Mouse (Mus musculus) cerebellum, postnatal 25 days (tissue): ENCODE measurements around the gene Fgr.
A peak's percentile ranks its signal among the peaks of the same experiment; 100 is the strongest.
"Not testable (repeated sequence)": the region's sequence is repeated elsewhere in the genome, so short reads cannot be mapped to it uniquely, and the experiment has no call there.

ENCODE experiments used
- DNase-seq, 2 experiments: peaks; one replicate each; pipeline ENCODE4 v3.0.0; 2021; ENCODE audit warnings: mixed read lengths in 2 of 2

Gene Fgr

GRCm38 (mm10) chr4:132973814-132974398, at the start of gene Fgr:
Gene Fgr, plus strand, starts transcription at chr4:132974095.
- DNase-seq: no peak

DNA sequence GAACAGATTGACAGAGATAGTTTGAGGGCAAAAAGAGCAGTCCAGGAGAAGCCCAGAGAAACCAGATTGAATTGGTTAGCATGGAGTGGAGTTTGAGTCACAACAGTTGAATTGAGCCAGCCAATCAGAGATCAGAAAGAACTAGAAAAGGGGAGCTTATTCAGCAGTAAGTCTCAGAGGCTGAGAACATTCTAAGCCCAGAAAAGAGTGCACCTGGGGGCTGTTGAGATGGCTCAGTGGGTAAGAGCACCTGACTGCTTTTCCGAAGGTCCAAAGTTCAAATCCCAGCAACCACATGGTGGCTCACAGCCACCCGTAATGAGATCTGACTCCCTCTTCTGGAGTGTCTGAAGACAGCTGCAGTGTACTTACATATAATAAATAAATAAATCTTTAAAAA, 47.4 kb upstream of the Fgr start:
- DNase-seq: not testable (repeated sequence)

DNA sequence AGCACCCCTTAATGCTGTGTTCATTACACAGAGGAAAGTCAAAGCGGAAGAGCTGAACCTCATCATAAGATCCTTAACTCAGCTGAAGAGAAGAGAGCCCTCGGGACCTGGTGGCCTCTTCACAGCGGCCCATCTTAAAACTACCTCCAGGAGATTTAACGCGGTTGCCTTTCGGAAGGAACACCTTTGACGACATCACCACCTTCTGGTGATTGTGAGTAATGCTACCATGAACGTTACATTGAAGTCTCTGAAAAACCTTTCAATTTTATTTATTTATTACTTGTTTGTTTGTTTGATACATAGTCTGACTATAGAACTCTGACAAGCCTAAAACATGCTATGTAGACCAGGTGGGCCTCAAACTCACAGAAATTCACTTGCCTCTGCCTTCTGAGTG, 43.1 kb upstream of the Fgr start:
- peak; percentile 43 to 75 for DNase-seq

GRCm38 (mm10) chr4:132932752-132933404, 41.0 kb upstream of the Fgr start:
- no peak for DNase-seq

- no peak for DNase-seq
Observed at GRCm38 (mm10) chr4:132934639-132935038, 39.3 kb upstream of the Fgr start.

- peak; percentile 51 to 52 for DNase-seq
Observed at GRCm38 (mm10) chr4:132938181-132938941, 35.5 kb upstream of the Fgr start.

DNA sequence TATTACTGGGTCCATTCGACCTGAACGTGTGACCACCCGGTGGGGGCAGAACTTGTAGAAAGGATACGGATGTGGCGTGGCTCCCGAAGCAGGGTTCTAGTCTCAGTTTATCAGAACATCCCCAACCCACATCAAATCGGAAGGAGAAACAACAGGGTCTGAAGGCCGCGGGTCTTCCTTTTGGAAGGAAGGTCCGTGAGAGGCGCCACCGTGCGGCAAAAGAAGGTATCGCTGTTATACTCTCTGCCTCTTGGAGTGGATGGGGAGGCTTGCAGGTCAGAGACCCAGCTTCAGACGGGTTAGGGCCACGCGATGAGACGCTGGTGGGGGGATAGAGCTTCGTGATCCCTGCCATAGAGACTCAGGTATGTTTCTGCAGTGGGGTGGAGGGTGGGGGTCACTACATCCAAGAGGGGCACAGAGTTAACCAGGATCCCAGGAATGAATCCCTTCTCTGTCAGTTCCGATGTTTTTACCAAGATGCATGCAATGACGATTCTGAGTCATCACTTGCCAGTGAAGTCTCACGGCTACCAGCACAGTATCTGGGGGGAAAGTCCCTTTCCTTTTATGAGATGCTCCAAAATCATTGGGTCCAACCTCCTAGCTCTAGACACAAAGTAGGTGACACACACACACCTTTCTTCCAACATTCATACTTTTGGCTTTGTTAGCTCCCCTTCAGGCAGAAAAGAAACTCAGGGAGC, 34.3 kb upstream of the Fgr start:
- peak; percentile 70 to 83 for DNase-seq

DNA sequence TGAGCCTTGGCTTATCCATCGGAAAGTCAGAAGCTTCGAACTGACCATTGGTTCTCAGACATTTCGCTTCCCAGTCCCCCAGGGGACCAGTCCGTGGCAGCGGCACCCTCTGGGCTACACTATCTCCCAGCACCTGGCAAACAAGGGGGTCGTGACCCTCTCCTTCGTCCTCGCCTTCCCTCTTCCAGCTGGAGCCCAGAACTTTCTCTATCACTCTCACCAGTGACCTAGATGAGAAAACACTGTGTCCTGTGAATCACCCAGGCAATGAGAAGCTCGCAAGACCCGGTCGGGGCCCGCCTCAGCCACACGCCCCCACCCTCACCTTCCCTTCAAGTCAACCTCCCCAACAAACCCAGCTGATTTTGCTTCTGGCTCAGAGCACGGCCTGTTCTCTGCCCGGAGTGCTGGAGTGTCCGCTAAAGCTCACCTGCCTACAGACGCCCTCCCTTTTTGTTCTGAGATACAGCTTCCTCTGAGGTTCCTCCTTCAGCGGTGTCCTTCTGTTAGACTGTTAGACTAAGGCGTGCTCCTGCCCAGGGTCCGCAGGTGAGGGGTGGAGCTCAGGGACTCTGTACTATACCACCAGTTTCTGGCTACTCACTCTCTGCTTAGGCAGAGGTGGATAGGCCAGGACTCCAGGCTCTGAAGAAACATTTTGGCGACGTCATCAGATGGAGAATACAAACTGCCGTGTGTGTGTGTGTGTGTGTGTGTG, 32.7 kb upstream of the Fgr start:
- no peak for DNase-seq

DNA sequence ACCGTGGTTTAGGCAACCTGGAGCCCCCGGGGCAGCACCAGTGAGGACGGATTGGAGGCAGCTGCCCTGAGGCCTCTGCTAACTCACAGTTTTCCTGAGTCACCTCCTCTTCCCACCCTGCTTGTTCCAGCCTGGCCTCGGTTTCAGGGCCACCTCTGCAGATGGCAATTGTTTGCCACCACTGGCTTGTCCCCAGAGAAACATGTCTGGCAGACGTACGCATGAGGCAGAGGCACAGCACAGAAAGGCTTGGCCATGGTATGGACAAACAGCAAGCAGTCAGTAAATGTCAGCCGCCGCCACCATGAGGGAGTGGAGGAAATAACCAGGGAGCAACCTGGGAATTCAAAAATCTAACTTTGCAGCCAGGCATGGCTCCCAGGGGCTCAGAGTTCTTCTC, 30.8 kb upstream of the Fgr start:
- peak in 1 of 2 experiments; percentile 24 for DNase-seq

DNA sequence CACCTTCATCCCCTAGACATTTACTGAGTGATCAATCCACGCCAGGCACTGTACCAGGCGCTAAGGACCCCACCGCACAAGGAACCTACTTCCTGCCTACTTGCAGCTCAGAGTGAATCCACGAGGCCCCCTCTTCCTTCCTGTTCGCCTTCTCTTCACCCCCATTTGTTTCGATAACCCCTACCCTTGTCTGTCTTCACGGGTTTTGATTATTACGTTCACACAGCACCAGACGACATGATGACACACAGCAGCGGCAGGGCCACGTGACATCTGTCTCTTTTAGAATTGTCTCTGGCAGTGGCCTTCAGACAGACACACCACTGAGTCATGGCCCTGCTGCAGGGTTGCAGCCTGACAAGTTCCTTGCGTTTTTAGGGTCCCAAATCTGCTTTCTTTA, 29.8 kb upstream of the Fgr start:
- DNase-seq: no peak

- DNase-seq: no peak
Observed at GRCm38 (mm10) chr4:132944776-132945175, 29.1 kb upstream of the Fgr start.

DNA sequence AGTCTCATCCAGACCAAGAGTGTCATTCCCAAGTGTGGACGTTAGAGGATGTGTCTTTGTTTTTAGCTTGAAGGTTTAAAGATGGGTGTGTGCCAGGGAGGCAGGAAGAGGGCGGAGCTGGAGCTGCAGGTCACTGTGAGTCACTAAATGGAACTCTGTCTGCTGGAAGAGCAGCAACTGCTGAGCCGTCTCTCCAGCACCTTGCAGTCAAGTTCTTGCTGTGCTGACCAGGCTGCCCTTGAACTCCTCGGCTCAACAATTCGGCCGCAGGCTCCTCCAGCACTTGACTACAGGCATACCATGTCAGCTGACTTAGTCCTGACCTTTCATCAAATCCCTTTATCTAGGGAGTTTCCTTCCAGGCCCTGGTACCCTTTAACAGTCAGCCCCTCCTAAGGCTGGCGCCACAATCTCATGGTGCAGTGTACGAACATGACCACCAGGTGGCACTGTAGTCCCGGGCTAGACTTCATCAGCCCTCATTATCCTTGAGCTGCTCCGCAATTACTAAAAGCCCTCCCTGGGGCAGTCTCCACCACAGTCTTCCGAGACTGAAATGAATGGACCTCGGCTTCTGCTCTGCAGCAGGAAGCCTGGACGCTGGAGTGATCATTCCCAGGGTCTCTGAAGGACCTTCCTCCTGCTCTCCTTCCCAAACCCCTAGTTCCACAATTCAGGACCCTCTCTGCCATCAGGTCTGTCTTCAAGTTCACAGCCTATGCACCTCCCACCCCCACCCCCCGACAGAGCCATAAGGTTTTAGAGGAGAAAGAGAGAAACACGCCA, 28.4 kb upstream of the Fgr start:
- peak; percentile 90 to 91 for DNase-seq

- DNase-seq: peak; percentile 77 to 80
Observed at GRCm38 (mm10) chr4:132946047-132947001, 27.6 kb upstream of the Fgr start.

DNA sequence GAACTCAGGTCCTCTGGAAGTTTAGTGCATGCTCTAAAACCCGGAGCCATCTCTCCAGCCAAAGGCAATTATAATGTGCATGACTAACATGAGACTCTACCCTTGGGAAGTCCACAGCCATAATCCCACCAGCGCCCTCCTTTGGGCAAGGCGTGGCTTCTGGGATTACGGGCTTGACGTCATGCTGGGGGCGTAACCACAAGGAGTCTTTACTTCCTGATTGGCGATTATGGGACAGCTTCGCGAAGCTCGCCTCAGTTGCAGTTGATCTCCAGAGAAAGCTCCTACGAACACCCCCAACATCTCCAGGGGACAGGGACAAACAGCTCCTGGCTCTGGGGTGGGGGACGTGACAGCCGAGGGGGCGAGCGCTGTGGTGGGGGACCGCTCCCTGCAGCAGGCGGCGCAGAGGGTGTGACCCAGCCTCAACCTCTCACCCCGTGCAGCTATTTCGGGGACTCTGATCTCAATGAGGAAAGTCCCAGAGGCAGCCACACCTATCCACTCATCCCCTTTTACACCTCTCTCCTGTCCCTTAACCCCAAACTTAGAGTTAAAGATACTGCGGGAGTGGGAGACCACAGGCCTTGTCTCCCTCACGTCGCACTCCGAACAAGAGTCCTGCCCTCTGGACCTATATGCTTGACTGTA, 23.9 kb upstream of the Fgr start:
- no peak for DNase-seq

DNA sequence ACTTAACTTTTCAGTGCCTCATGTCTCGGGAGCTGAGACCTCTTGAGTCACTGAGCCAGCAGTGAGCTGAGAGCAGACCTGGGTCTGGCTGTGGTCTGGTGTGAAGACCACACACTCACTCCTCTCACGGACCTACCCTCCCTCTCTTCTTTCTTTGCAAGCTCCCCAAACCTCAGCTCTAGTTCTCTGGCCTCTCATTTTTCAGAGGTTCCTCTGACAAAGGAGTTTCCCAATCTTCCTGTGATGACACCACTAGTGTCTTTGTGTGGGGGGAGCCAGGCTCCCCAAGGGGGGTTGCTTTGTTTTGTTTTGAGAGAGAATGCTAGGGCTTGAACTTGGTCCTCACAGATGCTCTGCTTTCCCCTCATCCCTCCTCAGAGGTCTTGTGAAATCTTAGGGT, 22.9 kb upstream of the Fgr start:
- DNase-seq: no peak

DNA sequence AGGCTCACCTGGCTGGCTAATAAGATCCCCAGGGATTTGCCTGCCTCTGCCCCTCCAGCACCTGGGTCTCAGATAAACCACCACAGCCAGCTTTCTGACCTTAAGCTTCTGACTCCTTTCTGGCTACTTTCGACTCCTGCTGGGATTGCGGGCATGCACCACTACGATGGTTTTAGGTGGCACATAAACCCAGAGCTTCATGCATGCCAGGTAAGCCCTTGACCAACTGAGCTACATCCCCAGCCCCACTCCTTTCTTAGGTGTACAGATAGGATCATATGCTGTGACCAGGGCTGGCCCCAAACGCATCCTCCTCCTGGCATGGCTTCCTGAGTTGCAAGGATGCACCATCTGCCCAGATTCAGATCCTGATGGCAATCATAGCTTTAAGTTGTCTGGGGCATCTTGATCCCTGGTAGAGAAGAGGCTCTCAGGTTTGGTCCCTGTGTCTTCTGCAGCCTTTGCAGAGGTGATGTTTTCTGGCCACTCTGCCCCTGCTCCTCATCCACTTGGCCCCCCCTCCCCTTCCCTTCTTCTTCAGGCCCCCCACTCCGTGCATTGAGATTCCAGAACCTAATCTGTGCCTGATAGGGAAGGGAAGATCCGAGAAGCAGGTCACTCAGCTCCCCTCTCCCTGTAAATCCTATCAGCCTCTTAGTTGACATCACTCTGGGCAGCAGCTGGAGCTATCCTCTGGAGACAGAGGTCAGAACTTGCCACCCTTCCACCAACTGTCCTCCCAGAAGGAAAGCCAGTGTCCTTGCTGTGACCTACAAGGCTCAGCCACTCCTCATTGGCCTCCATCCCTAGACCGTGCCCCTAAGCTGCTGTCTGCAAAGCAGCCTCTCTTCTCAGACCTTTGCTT, 19.1 kb upstream of the Fgr start:
- DNase-seq: peak; percentile 53 to 66

DNA sequence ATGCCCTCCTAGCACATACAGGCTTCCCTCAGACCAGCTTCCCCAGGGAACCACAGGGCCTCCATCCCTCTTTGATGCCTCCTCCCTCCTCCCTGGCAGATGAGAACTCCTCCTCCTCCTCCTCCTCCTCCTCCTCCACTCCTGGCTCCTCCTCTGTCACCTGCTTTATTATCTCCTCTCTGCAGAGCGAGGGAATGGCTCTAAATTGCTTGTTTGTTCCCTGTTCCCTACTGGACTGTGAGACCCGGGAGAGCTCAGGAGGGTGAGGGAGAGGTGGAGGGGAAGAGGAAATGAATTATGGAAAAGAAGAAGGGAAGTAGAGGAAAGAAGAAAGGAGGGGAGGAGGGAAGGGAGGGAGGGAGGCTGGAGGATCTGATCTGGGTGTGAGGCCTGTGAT, 18.5 kb upstream of the Fgr start:
- no peak for DNase-seq

DNA sequence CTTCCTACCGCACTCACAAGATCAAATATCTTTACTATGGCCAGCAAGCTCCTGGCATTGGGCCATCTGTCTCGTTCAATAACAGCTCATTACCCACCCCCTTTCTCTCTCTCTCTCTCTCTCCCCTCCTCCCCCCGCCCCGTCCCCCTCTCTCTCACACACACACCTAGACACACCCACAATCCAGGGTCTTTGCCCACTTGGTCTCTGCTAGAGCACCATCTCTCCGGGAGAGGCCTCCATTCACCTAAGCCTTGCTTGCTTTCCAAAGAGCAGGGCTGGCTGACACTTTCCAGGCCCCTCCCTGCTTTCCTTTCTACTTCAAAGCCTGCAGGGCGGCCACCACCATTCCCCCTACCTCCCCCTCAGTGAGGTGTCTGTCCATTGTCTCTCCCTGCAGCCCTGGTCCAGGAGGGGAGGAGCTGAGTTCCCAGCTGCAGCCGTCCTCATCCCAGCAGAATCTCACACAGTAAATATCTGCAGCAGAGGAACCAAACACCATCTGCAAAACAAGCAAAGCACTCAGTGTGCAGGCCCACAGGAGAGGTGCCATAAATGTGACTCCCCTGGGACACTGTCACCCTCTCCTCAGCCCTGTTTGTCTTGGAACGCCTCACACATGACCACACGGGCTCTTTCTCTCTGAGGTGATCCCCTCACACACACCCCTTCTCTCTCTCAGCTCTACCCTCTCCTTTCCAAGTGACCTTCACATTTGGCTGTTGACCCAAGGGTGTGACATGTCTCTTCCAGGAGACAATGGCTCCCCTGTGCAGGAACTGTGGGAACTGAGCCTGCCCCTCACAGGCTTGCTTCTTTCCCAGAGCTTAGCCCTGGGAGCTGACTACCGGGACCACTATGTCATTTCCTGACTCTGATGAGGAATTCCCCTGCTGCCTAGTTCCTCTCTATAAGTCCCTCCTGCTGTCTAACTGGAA, 14.9 kb upstream of the Fgr start:
- no peak for DNase-seq
